In the genomic region with DNA sequence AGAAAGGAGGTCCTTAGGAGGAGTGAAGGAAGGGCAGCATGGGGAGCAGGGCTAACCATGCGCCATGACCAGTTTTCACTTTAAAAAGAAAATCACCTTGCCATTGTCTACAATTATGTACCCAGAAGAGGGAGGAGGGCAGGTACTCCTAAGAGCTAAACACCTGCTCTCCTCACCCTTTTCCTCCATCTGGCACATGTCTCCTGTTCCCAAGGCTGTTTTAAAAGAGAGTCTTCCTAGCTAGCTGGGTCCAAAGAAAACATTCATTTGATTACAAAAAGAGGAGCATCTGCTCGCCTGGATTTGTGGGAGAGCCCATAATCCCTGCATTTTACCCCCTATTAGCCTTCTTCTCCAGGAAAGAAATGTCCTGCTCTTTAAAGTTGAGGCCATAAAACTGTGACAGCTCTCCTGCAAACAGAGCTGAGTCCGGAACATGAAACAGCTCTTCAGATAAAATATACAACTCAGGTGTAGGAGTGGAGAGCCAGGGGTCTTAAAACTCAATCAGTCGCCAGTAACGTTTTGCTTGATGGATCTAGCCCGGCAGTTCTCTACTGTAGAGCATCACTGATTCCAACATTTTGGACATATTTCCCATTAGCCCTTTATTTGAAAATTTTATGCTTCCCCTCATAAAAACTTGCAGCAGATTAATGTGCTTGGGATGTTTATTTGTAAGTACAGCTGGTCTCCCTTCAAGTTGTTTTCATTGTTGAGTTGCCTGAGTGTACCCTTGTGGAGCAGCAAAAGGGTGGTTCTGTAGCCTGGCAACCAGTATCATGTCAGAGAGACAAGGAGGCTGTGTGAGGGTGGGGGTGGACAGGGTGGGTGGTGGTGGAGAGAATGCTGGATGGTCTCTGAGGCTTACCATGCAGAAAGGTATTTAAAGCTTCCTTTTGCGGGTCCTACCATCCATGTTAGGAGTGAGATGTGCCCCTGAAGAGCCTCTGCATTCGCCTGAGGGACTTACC, we compare ENCODE assay signal across 27 mouse cellular contexts.
DNase-seq lines count a peak whose midpoint lies in the region; ATAC-seq and TF ChIP-seq lines count a peak whose summit lies in the region.
"Had no signal": no experiment of that assay in that cellular context is flagged by ENCODE, and none has a peak within 500 bp of the region (broad histone marks: within the 10 kb centered on the region; RNA-seq: fewer than 3 reads in every experiment).

No protein-coding gene starts in this region.

- H3K4me2 ChIP-seq in kidney, embryonic 14.5 days (replicated peaks; ENCODE audit: low read depth, low read length), result no peak overlapping the region
- H3K4me2 ChIP-seq in kidney, postnatal 0 days (ENCODE audit: low read length), result no peak overlapping the region
- H3K4me2 ChIP-seq: embryonic facial prominence, embryonic 13.5 days; forebrain, embryonic 12.5 days; forebrain, embryonic 15.5 days; heart, embryonic 13.5 days; hindbrain, embryonic 12.5 days; hindbrain, embryonic 15.5 days had no signal

- H3K4me1 ChIP-seq in kidney, embryonic 14.5 days (ENCODE audit: control insufficient read depth, insufficient read depth, low read length), result peaks cover 3% of the 10 kb centered on the region; the same call in 1 of the 2 replicates
- H3K4me1 ChIP-seq in kidney, postnatal 0 days (replicated peaks; ENCODE audit: insufficient read depth, low read length), result no peaks in the 10 kb centered on the region
- H3K4me1 ChIP-seq: embryonic facial prominence, embryonic 10.5 days; forebrain, embryonic 12.5 days; forebrain, embryonic 15.5 days; heart, embryonic 10.5 days; heart, embryonic 13.5 days; hindbrain, embryonic 12.5 days; hindbrain, embryonic 15.5 days had no signal

- peak; percentile 88 for ATAC-seq in kidney, embryonic 14.5 days (ENCODE audit: low FRiP score, low TSS enrichment)
- peak; percentile 76 for ATAC-seq in kidney, postnatal 0 days (replicated peaks; ENCODE audit: low FRiP score, low read depth)
- ATAC-seq: CD4-positive, CD25-positive, alpha-beta regulatory T cell, adult 4 months; forebrain, embryonic 15.5 days had no signal

- H3K9ac ChIP-seq in kidney, embryonic 14.5 days (ENCODE audit: low read depth, low read length), result no peak overlapping the region
- no peak overlapping the region for H3K9ac ChIP-seq in kidney, postnatal 0 days (ENCODE audit: low read depth, low read length)
- H3K9ac ChIP-seq: embryonic facial prominence, embryonic 13.5 days; forebrain, embryonic 12.5 days; forebrain, embryonic 15.5 days; heart, embryonic 13.5 days; hindbrain, embryonic 12.5 days; hindbrain, embryonic 15.5 days had no signal

- H3K36me3 ChIP-seq in kidney, embryonic 14.5 days (ENCODE audit: control insufficient read depth, insufficient read depth, low read length), result no peaks in the 10 kb centered on the region
- no peaks in the 10 kb centered on the region for H3K36me3 ChIP-seq in kidney, postnatal 0 days (ENCODE audit: insufficient read depth, low read length)
- H3K36me3 ChIP-seq: embryonic facial prominence, embryonic 10.5 days; embryonic facial prominence, embryonic 13.5 days; forebrain, embryonic 12.5 days; forebrain, embryonic 15.5 days; heart, embryonic 10.5 days; heart, embryonic 13.5 days; hindbrain, embryonic 12.5 days; hindbrain, embryonic 15.5 days had no signal

- H3K27me3 ChIP-seq in kidney, embryonic 14.5 days (ENCODE audit: control insufficient read depth, insufficient read depth, low read length), result no peaks in the 10 kb centered on the region
- H3K27me3 ChIP-seq in kidney, postnatal 0 days (ENCODE audit: insufficient read depth, low read length), result no peaks in the 10 kb centered on the region
- H3K27me3 ChIP-seq: forebrain, embryonic 12.5 days; forebrain, embryonic 15.5 days; hindbrain, embryonic 12.5 days; hindbrain, embryonic 15.5 days had no signal

- no peak for DNase-seq in kidney, postnatal 25 days
- peak; percentile 94 for DNase-seq in kidney, postnatal 0 days (ENCODE audit: low spot score)
- DNase-seq in kidney, adult 11 months, result no peak
- DNase-seq in brain, adult 2 months (ENCODE audit: low read depth, low spot score), result peak; percentile 48
- DNase-seq in kidney, postnatal 14 days, result peak; percentile 24
- DNase-seq in thymus, postnatal 36 days, result no peak
- DNase-seq: adrenal gland, adult 2 months; adrenal gland, postnatal 14 days; cerebellum, adult 11-12 months; cerebellum, adult 8-10 months; cerebellum, postnatal 10 days; cerebellum, postnatal 36 days; embryo, embryonic 11 days; gastrocnemius, postnatal 25 days; heart, adult 2 months; heart, postnatal 14 days had no signal

- H3K27ac ChIP-seq in kidney, embryonic 14.5 days (ENCODE audit: low read depth, low read length), result peak overlapping the region; percentile 0; the same call in 1 of the 2 replicates
- peak overlapping the region; percentile 31; the same call in 1 of the 2 replicates for H3K27ac ChIP-seq in kidney, postnatal 0 days
- H3K27ac ChIP-seq: embryonic facial prominence, embryonic 10.5 days; embryonic facial prominence, embryonic 13.5 days; forebrain, embryonic 12.5 days; forebrain, embryonic 15.5 days; heart, adult 2 months; heart, embryonic 10.5 days; heart, embryonic 13.5 days; hindbrain, embryonic 12.5 days; hindbrain, embryonic 15.5 days had no signal

- TF ChIP-seq CTCF in kidney, postnatal 0 days (IDR thresholded peaks at IDR 0.05; ENCODE audit: low read depth), result no peak

- WGBS in kidney, embryonic 14.5 days, result 18% methylated on average over 8 of the region's 8 CpGs
- WGBS in kidney, postnatal 0 days, result 14% methylated on average over 8 of the region's 8 CpGs

- H3K4me3 ChIP-seq in kidney, embryonic 14.5 days (ENCODE audit: low read length), result no peak overlapping the region
- no peak overlapping the region for H3K4me3 ChIP-seq in kidney, postnatal 0 days (replicated peaks; ENCODE audit: low read depth, low read length)
- H3K4me3 ChIP-seq: embryonic facial prominence, embryonic 10.5 days; embryonic facial prominence, embryonic 13.5 days; erythroblast, embryonic 14.5 days; forebrain, embryonic 12.5 days; forebrain, embryonic 15.5 days; heart, adult 2 months; heart, embryonic 10.5 days; heart, embryonic 13.5 days; hindbrain, embryonic 12.5 days; hindbrain, embryonic 15.5 days had no signal

- H3K9me3 ChIP-seq in kidney, embryonic 14.5 days (ENCODE audit: control insufficient read depth, low read length), result no peaks in the 10 kb centered on the region
- no peaks in the 10 kb centered on the region for H3K9me3 ChIP-seq in kidney, postnatal 0 days (replicated peaks; ENCODE audit: low read length)
- H3K9me3 ChIP-seq: embryonic facial prominence, embryonic 10.5 days; embryonic facial prominence, embryonic 13.5 days; forebrain, embryonic 12.5 days; forebrain, embryonic 15.5 days; heart, embryonic 10.5 days; heart, embryonic 13.5 days; hindbrain, embryonic 12.5 days; hindbrain, embryonic 15.5 days had no signal

Comparison
In these comparisons a context has a peak if more than half of its experiments do, and no peak if none do; other contexts are left out.
1. DNase-seq: peak in kidney, postnatal 0 days (single experiment), brain, adult 2 months (single experiment) and kidney, postnatal 14 days (single experiment); none in kidney, postnatal 25 days (0 of 2), kidney, adult 11 months (single experiment) and thymus, postnatal 36 days (0 of 2).